7 mouse cellular contexts compared by ENCODE assay signal in genomic region chrX:74282395-74283091, GRCm38 (mm10). TPM values are rescaled to one million over a fixed set of nuclear protein-coding genes. Genes with fewer than 3 reads are reported as not detected.
DNase-seq lines count a peak whose midpoint lies in the region; ATAC-seq lines count a peak whose summit lies in the region.

No protein-coding gene starts in this region.

- no peaks in the 10 kb centered on the region for H3K4me1 ChIP-seq in embryonic facial prominence, embryonic 11.5 days (ENCODE audit: control insufficient read depth, insufficient read depth, low read length)
- no peaks in the 10 kb centered on the region for H3K4me1 ChIP-seq in limb, embryonic 11.5 days (ENCODE audit: control insufficient read depth, insufficient read depth, low read length)
- peaks cover 14% of the 10 kb centered on the region for H3K4me1 ChIP-seq in midbrain, embryonic 13.5 days (replicated peaks)

- no peaks in the 10 kb centered on the region for H3K9me3 ChIP-seq in embryonic facial prominence, embryonic 11.5 days (replicated peaks; ENCODE audit: control insufficient read depth, low read length)
- H3K9me3 ChIP-seq in limb, embryonic 11.5 days (ENCODE audit: control insufficient read depth, low read length) = no peaks in the 10 kb centered on the region
- no peaks in the 10 kb centered on the region for H3K9me3 ChIP-seq in midbrain, embryonic 13.5 days

- H3K9ac ChIP-seq in embryonic facial prominence, embryonic 11.5 days (replicated peaks; ENCODE audit: low read length) = peak overlapping the region; percentile 70
- H3K9ac ChIP-seq in limb, embryonic 11.5 days (ENCODE audit: low read length) = peak overlapping the region; percentile 70
- H3K9ac ChIP-seq in midbrain, embryonic 13.5 days (replicated peaks) = peak overlapping the region; percentile 82

- H3K27me3 ChIP-seq in embryonic facial prominence, embryonic 11.5 days (ENCODE audit: control insufficient read depth, insufficient read depth, low read length) = no peaks in the 10 kb centered on the region
- no peaks in the 10 kb centered on the region for H3K27me3 ChIP-seq in limb, embryonic 11.5 days (ENCODE audit: control insufficient read depth, insufficient read depth, low read length)
- H3K27me3 ChIP-seq in midbrain, embryonic 13.5 days = no peaks in the 10 kb centered on the region

- 22% methylated on average over 35 of the region's 39 CpGs for WGBS in embryonic facial prominence, embryonic 11.5 days
- WGBS in limb, embryonic 11.5 days = 18% methylated on average over 39 of the region's 39 CpGs
- WGBS in midbrain, embryonic 13.5 days = 36% methylated on average over 39 of the region's 39 CpGs

- no peak overlapping the region; the same call in 1 of the 2 replicates for H3K27ac ChIP-seq in embryonic facial prominence, embryonic 11.5 days (replicated peaks; ENCODE audit: low read depth, low read length)
- H3K27ac ChIP-seq in limb, embryonic 11.5 days (replicated peaks; ENCODE audit: low read depth, low read length) = no peak overlapping the region
- peak overlapping the region; percentile 77 for H3K27ac ChIP-seq in midbrain, embryonic 13.5 days

- peak overlapping the region; percentile 60 for H3K4me2 ChIP-seq in embryonic facial prominence, embryonic 11.5 days (ENCODE audit: low read depth, low read length)
- peak overlapping the region; percentile 63 for H3K4me2 ChIP-seq in limb, embryonic 11.5 days (ENCODE audit: low read depth, severe bottlenecking)
- peak overlapping the region; percentile 61 for H3K4me2 ChIP-seq in midbrain, embryonic 13.5 days (replicated peaks)

- H3K4me3 ChIP-seq in embryonic facial prominence, embryonic 11.5 days (ENCODE audit: low read depth, low read length) = peak overlapping the region; percentile 57
- peak overlapping the region; percentile 60 for H3K4me3 ChIP-seq in limb, embryonic 11.5 days (ENCODE audit: low read depth, low read length)
- peak overlapping the region; percentile 61 for H3K4me3 ChIP-seq in midbrain, embryonic 13.5 days (replicated peaks)

- DNase-seq in adrenal gland, postnatal 14 days = peak; percentile 91
- DNase-seq in embryonic facial prominence, embryonic 11.5 days (ENCODE audit: low spot score) = peak; percentile 88
- DNase-seq in heart, adult 11 months = peak; percentile 99
- peak; percentile 87 for DNase-seq in kidney, adult 18-20 months
- peak; percentile 81 for DNase-seq in limb, embryonic 11.5 days (ENCODE audit: low spot score)
- DNase-seq in spleen, adult 12 weeks (ENCODE audit: low spot score) = peak; percentile 79

- peak; percentile 77 for ATAC-seq in embryonic facial prominence, embryonic 11.5 days (replicated peaks; ENCODE audit: insufficient number of reproducible peaks, low FRiP score, low TSS enrichment, low read depth)
- peak; percentile 71 for ATAC-seq in limb, embryonic 11.5 days (ENCODE audit: insufficient number of reproducible peaks, low FRiP score, low TSS enrichment, low read depth)
- ATAC-seq in midbrain, embryonic 13.5 days = peak; percentile 88

- no peaks in the 10 kb centered on the region for H3K36me3 ChIP-seq in embryonic facial prominence, embryonic 11.5 days (replicated peaks; ENCODE audit: control insufficient read depth, insufficient read depth, low read depth, low read length)
- no peaks in the 10 kb centered on the region for H3K36me3 ChIP-seq in limb, embryonic 11.5 days (ENCODE audit: control insufficient read depth, insufficient read depth, low read length)
- no peaks in the 10 kb centered on the region for H3K36me3 ChIP-seq in midbrain, embryonic 13.5 days

RNA-seq across cellular contexts. Expression of gene Dnase1l1, which starts 0.4 kb away (rescaled TPM):
- 9.0 and 12.7 TPM in 2 replicates for total RNA-seq in adrenal gland, postnatal 14 days (2021)
- polyA plus RNA-seq in embryonic facial prominence, embryonic 11.5 days (2014; fragmentation: Nextera tagmentation; extraction: Ambion mirVana) = 4.2 and 5.2 TPM in 2 replicates
- polyA plus RNA-seq in limb, embryonic 11.5 days (2014; fragmentation: Nextera tagmentation; extraction: Ambion mirVana) = 5.4 and 5.8 TPM in 2 replicates
- polyA plus RNA-seq in midbrain, embryonic 13.5 days (2015; fragmentation: Nextera tagmentation; extraction: Ambion mirVana) = 2.8 and 3.0 TPM in 2 replicates

RNA-seq across cellular contexts. Expression of gene Taz, which starts 0.8 kb away (rescaled TPM):
- 61.6 and 72.0 TPM in 2 replicates for total RNA-seq in adrenal gland, postnatal 14 days (2021)
- polyA plus RNA-seq in embryonic facial prominence, embryonic 11.5 days (2014; fragmentation: Nextera tagmentation; extraction: Ambion mirVana) = 62.0 and 65.2 TPM in 2 replicates
- polyA plus RNA-seq in limb, embryonic 11.5 days (2014; fragmentation: Nextera tagmentation; extraction: Ambion mirVana) = 63.1 and 72.0 TPM in 2 replicates
- 95.3 and 97.2 TPM in 2 replicates for polyA plus RNA-seq in midbrain, embryonic 13.5 days (2015; fragmentation: Nextera tagmentation; extraction: Ambion mirVana)

RNA-seq across cellular contexts. Expression of gene Rpl10, which starts 11.9 kb away (rescaled TPM):
- 289 and 296 TPM in 2 replicates for total RNA-seq in adrenal gland, postnatal 14 days (2021)
- polyA plus RNA-seq in embryonic facial prominence, embryonic 11.5 days (2014; fragmentation: Nextera tagmentation; extraction: Ambion mirVana) = 846 and 890 TPM in 2 replicates
- 867 and 882 TPM in 2 replicates for polyA plus RNA-seq in limb, embryonic 11.5 days (2014; fragmentation: Nextera tagmentation; extraction: Ambion mirVana)
- 542 and 551 TPM in 2 replicates for polyA plus RNA-seq in midbrain, embryonic 13.5 days (2015; fragmentation: Nextera tagmentation; extraction: Ambion mirVana)

RNA-seq across cellular contexts. Expression of gene Atp6ap1, which starts 14.4 kb away (rescaled TPM):
- 150 and 155 TPM in 2 replicates for total RNA-seq in adrenal gland, postnatal 14 days (2021)
- polyA plus RNA-seq in embryonic facial prominence, embryonic 11.5 days (2014; fragmentation: Nextera tagmentation; extraction: Ambion mirVana) = 93.0 and 107 TPM in 2 replicates
- 81.1 and 84.3 TPM in 2 replicates for polyA plus RNA-seq in limb, embryonic 11.5 days (2014; fragmentation: Nextera tagmentation; extraction: Ambion mirVana)
- polyA plus RNA-seq in midbrain, embryonic 13.5 days (2015; fragmentation: Nextera tagmentation; extraction: Ambion mirVana) = 193 and 197 TPM in 2 replicates

RNA-seq across cellular contexts. Expression of gene Gdi1, which starts 22.3 kb away (rescaled TPM):
- 150 and 180 TPM in 2 replicates for total RNA-seq in adrenal gland, postnatal 14 days (2021)
- 231 and 262 TPM in 2 replicates for polyA plus RNA-seq in embryonic facial prominence, embryonic 11.5 days (2014; fragmentation: Nextera tagmentation; extraction: Ambion mirVana)
- 176 and 207 TPM in 2 replicates for polyA plus RNA-seq in limb, embryonic 11.5 days (2014; fragmentation: Nextera tagmentation; extraction: Ambion mirVana)
- 1,006 and 1,051 TPM in 2 replicates for polyA plus RNA-seq in midbrain, embryonic 13.5 days (2015; fragmentation: Nextera tagmentation; extraction: Ambion mirVana)
